Mouse (Mus musculus): ENCODE data around the gene Coro1c. TPM values are rescaled to one million over a fixed set of nuclear protein-coding genes. Genes with fewer than 3 reads are reported as not detected.

Coro1c gene
- polyA plus RNA-seq, 1 experiment from 2014 or later = 201 TPM

DNA sequence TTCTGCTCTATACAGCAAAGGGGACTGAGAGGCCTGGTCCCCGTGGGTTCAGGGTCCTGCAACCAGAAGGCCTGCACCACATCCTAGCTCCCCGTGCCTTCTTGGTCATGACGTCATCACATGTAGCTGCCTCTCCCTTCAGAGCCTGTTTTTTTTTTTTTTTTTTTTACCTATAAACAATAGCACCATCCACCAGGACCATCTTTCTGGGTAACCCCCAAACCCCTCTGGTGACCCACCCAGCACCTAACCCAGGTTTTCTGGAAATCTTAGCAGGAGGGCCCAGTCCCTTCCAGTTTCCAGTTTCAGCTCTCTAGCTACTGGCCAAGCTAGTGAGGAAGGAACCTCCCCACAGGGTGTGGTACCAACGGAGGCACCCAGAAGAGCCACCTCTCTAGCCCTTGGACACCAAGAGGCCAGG is 80.6 kb downstream of the Coro1c start:
- WGBS = 56% methylated on average over 4 of the region's 4 CpGs
- Histone ChIP-seq H3K4me2 (no peak overlapping the region), H3K4me1 (ENCODE audit: control insufficient read depth, insufficient read depth, low read length) (no peaks in the 10 kb centered on the region), H3K27me3 (ENCODE audit: control insufficient read depth, insufficient read depth, low read length) (no peaks in the 10 kb centered on the region; the same call in 1 of the 2 replicates), H3K27ac (ENCODE audit: low read depth, low read length) (no peak overlapping the region), H3K4me3 (ENCODE audit: low read depth, low read length) (no peak overlapping the region), H3K9ac (ENCODE audit: low read length) (no peak overlapping the region), H3K9me3 (ENCODE audit: control insufficient read depth, low read length) (no peaks in the 10 kb centered on the region), H3K36me3 (ENCODE audit: control insufficient read depth, insufficient read depth, low read length) (no peaks in the 10 kb centered on the region)
- no peak for ATAC-seq (ENCODE audit: low FRiP score)
- no peak for DNase-seq (ENCODE audit: low spot score, missing footprints)

DNA sequence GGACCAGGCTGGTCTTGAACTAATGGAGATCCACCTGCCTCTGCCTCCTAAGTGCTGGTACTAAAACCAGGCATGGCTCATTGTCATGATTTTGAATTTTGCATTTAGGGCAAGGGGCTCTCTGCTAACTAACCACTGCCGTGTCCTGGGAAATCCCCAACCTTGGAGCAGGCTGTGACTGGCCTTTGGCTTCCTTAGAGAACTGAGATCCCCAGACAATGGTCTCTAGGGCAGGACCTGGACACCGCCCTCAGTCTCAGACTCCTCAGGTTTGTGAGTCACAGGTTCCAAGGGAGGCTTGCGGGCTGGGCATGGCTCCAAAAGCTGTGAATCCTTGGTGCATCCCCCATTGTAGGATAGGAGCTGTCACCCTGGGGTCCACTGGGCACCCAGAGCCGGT is 81.9 kb downstream of the Coro1c start:
- H3K27me3 ChIP-seq (ENCODE audit: control insufficient read depth, insufficient read depth, low read length) = no peaks in the 10 kb centered on the region; the same call in 1 of the 2 replicates
- H3K4me3 ChIP-seq (ENCODE audit: low read depth, low read length) = no peak overlapping the region
- H3K4me1 ChIP-seq (ENCODE audit: control insufficient read depth, insufficient read depth, low read length) = no peaks in the 10 kb centered on the region
- no peak for DNase-seq (ENCODE audit: low spot score, missing footprints)
- no peaks in the 10 kb centered on the region for H3K36me3 ChIP-seq (ENCODE audit: control insufficient read depth, insufficient read depth, low read length)
- ATAC-seq (ENCODE audit: low FRiP score) = no peak
- H3K9ac ChIP-seq (ENCODE audit: low read length) = no peak overlapping the region
- H3K4me2 ChIP-seq = no peak overlapping the region
- no peak overlapping the region for H3K27ac ChIP-seq (ENCODE audit: low read depth, low read length)
- WGBS = 94% methylated on average over 4 of the region's 4 CpGs
- H3K9me3 ChIP-seq (ENCODE audit: control insufficient read depth, low read length) = no peaks in the 10 kb centered on the region

DNA sequence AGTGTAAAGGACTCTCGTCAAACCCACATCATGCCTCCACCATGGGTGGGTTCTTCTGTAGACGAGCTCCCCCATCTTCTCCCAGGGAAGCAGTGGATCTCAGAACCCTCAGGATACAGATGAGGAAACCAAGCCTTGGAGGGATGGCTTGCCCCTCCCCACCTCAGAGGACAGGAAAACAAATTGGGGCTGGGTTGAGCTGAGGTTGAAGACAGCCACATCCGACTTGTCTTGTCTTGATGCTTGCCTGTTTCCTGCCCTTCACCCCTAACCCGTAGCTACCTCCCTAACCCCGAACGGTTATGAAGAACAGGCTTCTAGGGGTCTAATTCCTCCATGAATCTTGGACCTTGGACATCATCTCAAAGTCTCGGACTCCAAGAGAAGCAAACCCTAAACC is 83.0 kb downstream of the Coro1c start:
- WGBS = 87% methylated on average over 7 of the region's 7 CpGs
- H3K4me2 ChIP-seq = no peak overlapping the region
- no peaks in the 10 kb centered on the region; the same call in 1 of the 2 replicates for H3K27me3 ChIP-seq (ENCODE audit: control insufficient read depth, insufficient read depth, low read length)
- no peak for DNase-seq (ENCODE audit: low spot score, missing footprints)
- H3K4me3 ChIP-seq (ENCODE audit: low read depth, low read length) = no peak overlapping the region
- H3K4me1 ChIP-seq (ENCODE audit: control insufficient read depth, insufficient read depth, low read length) = no peaks in the 10 kb centered on the region
- no peak overlapping the region for H3K27ac ChIP-seq (ENCODE audit: low read depth, low read length)
- H3K9me3 ChIP-seq (ENCODE audit: control insufficient read depth, low read length) = no peaks in the 10 kb centered on the region
- ATAC-seq (ENCODE audit: low FRiP score) = no peak
- H3K9ac ChIP-seq (ENCODE audit: low read length) = no peak overlapping the region
- no peaks in the 10 kb centered on the region for H3K36me3 ChIP-seq (ENCODE audit: control insufficient read depth, insufficient read depth, low read length)

DNA sequence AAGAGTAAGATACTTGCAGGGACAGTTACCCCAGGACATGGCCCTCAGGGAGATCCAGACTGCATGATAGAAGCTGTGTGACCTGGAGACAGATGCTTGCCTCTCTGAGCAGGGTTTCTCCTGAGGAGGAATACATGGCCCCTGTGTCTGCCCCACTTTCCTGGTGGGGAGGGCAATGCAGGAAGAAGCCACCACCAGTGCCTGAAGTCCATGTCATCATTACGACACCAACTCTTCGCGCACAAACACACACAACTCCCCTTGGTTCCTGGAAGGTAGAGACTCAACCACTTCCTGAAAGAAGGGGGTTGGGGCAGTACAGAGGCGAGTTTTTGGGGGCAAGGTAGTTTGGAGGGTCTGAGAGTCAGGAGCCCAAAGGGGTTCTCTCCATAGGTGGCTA is 84.3 kb downstream of the Coro1c start:
- WGBS = 86% methylated on average over 4 of the region's 4 CpGs
- Histone ChIP-seq H3K4me3 (ENCODE audit: low read depth, low read length) (no peak overlapping the region), H3K27ac (ENCODE audit: low read depth, low read length) (no peak overlapping the region), H3K9me3 (ENCODE audit: control insufficient read depth, low read length) (no peaks in the 10 kb centered on the region), H3K4me1 (ENCODE audit: control insufficient read depth, insufficient read depth, low read length) (no peaks in the 10 kb centered on the region), H3K36me3 (ENCODE audit: control insufficient read depth, insufficient read depth, low read length) (no peaks in the 10 kb centered on the region), H3K9ac (ENCODE audit: low read length) (no peak overlapping the region), H3K27me3 (ENCODE audit: control insufficient read depth, insufficient read depth, low read length) (no peaks in the 10 kb centered on the region), H3K4me2 (no peak overlapping the region)
- peak; percentile 19 for DNase-seq (ENCODE audit: low spot score, missing footprints)
- ATAC-seq (ENCODE audit: low FRiP score) = no peak

DNA sequence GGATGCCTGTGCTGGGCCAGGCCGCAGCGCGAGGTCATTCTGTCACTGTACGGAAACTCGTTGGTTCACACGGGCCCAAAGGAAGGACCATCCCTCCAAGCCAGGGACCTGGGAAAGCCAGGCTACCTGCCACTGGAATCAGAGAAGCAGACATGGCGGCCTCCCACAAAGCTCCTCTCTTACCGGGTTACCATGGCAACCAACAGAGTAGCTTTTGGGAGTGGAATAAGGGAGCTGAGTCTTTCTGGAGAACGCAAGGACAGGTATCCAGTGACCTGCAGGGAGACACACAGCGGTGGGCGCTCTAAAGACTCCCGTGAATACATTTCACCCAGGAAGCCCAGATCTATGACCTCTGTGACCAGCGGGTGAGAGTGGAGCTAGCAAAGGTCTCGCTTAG is 90.0 kb downstream of the Coro1c start:
- 65% methylated on average over 14 of the region's 14 CpGs for WGBS
- H3K9me3 ChIP-seq (ENCODE audit: control insufficient read depth, low read length) = no peaks in the 10 kb centered on the region
- H3K27me3 ChIP-seq (ENCODE audit: control insufficient read depth, insufficient read depth, low read length) = no peaks in the 10 kb centered on the region
- H3K4me2 ChIP-seq = no peak overlapping the region
- ATAC-seq (ENCODE audit: low FRiP score) (no peak), DNase-seq (ENCODE audit: low spot score, missing footprints) (no peak)
- no peak overlapping the region for H3K27ac ChIP-seq (ENCODE audit: low read depth, low read length)
- H3K4me3 ChIP-seq (ENCODE audit: low read depth, low read length) = no peak overlapping the region
- no peaks in the 10 kb centered on the region; the same call in 1 of the 2 replicates for H3K4me1 ChIP-seq (ENCODE audit: control insufficient read depth, insufficient read depth, low read length)
- H3K36me3 ChIP-seq (ENCODE audit: control insufficient read depth, insufficient read depth, low read length) = no peaks in the 10 kb centered on the region
- H3K9ac ChIP-seq (ENCODE audit: low read length) = no peak overlapping the region

DNA sequence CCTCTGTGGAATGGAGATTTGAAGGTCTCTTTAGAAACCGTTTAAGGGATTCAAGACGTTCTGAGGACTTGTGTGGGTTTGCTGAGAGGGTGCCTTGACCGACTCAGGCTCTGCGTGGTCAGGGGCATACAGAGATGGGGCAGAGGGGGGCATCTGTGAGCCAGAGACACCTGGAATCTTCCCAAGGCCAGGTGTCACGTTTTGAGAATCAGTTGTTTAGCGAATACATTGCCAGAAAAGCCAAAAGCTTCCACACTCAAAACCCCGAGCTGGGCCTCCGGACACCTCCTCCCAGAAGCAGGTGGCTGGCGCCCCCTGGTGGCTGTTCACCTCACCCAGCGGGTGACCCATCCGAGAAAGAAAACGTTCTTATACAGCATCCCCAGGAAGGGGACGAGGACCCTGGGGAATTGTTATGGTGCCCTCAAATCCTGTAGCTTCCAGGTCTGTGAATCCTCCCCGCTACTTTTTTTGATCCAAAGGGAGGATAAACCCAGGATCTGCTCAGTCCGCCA is 92.9 kb downstream of the Coro1c start:
- H3K9ac ChIP-seq (ENCODE audit: low read length) = peak overlapping the region; percentile 28; the same call in 1 of the 2 replicates
- DNase-seq (ENCODE audit: low spot score, missing footprints) = peak; percentile 99
- H3K4me1 ChIP-seq (ENCODE audit: control insufficient read depth, insufficient read depth, low read length) = no peaks in the 10 kb centered on the region; the same call in 1 of the 2 replicates
- H3K4me2 ChIP-seq = no peak overlapping the region
- H3K36me3 ChIP-seq (ENCODE audit: control insufficient read depth, insufficient read depth, low read length) = no peaks in the 10 kb centered on the region
- no peak overlapping the region for H3K4me3 ChIP-seq (ENCODE audit: low read depth, low read length)
- no peaks in the 10 kb centered on the region for H3K27me3 ChIP-seq (ENCODE audit: control insufficient read depth, insufficient read depth, low read length)
- no peaks in the 10 kb centered on the region for H3K9me3 ChIP-seq (ENCODE audit: control insufficient read depth, low read length)
- 13% methylated on average over 15 of the region's 15 CpGs for WGBS
- no peak overlapping the region for H3K27ac ChIP-seq (ENCODE audit: low read depth, low read length)
- ATAC-seq (ENCODE audit: low FRiP score) = no peak

DNA sequence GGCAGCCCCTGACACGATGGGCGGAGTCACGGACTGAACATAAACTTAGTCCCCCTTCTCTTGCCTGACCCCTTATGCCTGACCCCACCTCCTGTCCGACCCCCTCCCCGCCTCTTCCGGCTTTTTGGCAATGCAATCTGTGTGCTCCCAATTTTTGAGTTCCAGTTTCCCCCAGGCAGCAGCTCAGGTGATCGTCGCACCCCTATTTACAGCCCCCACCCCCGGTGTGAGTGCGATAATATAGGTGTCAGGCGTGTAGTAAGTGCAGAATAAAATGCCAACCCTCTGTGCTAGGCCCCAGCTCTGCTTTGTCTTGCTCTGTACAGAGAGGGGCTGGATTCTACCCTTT is 93.5 kb downstream of the Coro1c start:
- Histone ChIP-seq H3K36me3 (ENCODE audit: control insufficient read depth, insufficient read depth, low read length) (no peaks in the 10 kb centered on the region), H3K4me3 (ENCODE audit: low read depth, low read length) (no peak overlapping the region), H3K27me3 (ENCODE audit: control insufficient read depth, insufficient read depth, low read length) (no peaks in the 10 kb centered on the region), H3K4me2 (no peak overlapping the region), H3K9ac (ENCODE audit: low read length) (0 out of 2 replicates have a peak overlapping the region, but pooled peaks have one; percentile 20), H3K9me3 (ENCODE audit: control insufficient read depth, low read length) (no peaks in the 10 kb centered on the region), H3K27ac (ENCODE audit: low read depth, low read length) (no peak overlapping the region), H3K4me1 (ENCODE audit: control insufficient read depth, insufficient read depth, low read length) (no peaks in the 10 kb centered on the region; the same call in 1 of the 2 replicates)
- ATAC-seq (ENCODE audit: low FRiP score) = no peak
- peak; percentile 81 for DNase-seq (ENCODE audit: low spot score, missing footprints)
- 50% methylated on average over 11 of the region's 11 CpGs for WGBS

DNA sequence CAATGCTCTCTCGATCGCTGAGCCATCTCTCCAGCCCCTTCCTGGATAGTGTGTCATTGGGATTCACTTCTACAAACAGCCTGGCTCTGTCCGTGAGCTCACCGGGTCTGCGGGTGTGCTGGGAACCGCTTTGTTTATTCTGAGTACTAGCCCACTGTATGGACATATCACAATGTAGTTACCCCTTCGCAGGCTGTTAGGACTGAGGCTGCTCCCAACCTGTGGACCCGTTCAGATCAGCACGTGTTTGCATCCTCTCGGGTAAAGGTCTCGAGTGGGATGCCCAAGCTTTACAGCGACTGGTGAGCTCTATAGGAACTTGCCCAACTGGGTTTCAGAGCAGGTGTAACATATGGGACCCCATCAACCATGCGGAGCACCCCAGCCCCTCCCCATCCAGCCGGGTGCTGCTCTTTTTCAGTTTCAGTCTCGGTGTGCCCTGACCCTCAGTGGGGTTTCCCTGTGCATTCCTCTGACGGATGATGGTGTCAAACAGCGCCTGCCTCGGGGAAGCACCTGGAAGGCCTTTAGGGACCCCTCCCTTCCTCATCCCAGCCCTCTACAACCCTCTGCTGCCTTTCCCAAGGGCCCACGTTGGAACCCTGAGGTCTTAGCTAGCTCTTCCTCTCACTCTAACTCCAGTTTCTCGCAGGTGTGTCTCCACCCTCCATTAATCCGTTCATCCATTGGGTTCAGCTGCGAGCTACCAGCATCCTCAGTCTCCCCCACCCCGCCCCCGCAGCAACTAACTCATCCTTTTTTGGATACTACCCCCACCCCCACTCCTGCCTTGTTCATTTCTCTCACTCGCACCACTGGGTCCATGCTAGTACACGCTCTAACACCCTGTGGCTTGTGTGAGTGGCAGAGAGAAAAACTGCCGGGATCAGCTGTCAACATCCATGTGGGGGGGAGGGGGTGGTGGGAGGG is 94.2 kb downstream of the Coro1c start:
- Histone ChIP-seq H3K27me3 (ENCODE audit: control insufficient read depth, insufficient read depth, low read length) (no peaks in the 10 kb centered on the region), H3K27ac (ENCODE audit: low read depth, low read length) (no peak overlapping the region), H3K4me2 (no peak overlapping the region), H3K36me3 (ENCODE audit: control insufficient read depth, insufficient read depth, low read length) (no peaks in the 10 kb centered on the region), H3K9me3 (ENCODE audit: control insufficient read depth, low read length) (no peaks in the 10 kb centered on the region), H3K4me3 (ENCODE audit: low read depth, low read length) (no peak overlapping the region), H3K9ac (ENCODE audit: low read length) (no peak overlapping the region), H3K4me1 (ENCODE audit: control insufficient read depth, insufficient read depth, low read length) (no peaks in the 10 kb centered on the region; the same call in 1 of the 2 replicates)
- WGBS = 41% methylated on average over 27 of the region's 27 CpGs
- ATAC-seq (ENCODE audit: low FRiP score) (no peak), DNase-seq (ENCODE audit: low spot score, missing footprints) (peak; percentile 84)

DNA sequence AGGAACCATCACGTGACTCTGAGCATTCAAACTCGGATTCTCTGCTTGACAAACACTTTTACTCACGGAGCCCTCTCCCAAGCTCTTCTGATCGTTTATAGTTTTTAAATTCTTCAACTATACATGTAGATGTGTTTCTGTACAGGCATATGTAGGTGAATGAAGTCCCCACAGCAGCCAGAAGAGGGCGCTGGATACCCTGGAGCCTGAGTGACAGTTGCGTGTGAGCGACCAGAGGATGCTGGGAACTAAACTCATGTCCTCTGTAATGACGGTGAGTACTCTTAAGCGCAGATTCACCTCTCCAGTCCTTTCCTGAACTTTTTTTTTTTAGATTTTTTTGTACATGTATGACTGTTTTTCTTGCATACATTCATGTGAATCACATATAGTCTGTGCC is 95.0 kb downstream of the Coro1c start:
- H3K4me3 ChIP-seq (ENCODE audit: low read depth, low read length) = no peak overlapping the region
- ATAC-seq (ENCODE audit: low FRiP score) = no peak

More for the DNA sequence above, 95.0 kb downstream of the Coro1c start:
- 22% methylated on average over 9 of the region's 9 CpGs for WGBS
- Histone ChIP-seq H3K36me3 (ENCODE audit: control insufficient read depth, insufficient read depth, low read length) (no peaks in the 10 kb centered on the region), H3K27me3 (ENCODE audit: control insufficient read depth, insufficient read depth, low read length) (no peaks in the 10 kb centered on the region), H3K4me1 (ENCODE audit: control insufficient read depth, insufficient read depth, low read length) (no peaks in the 10 kb centered on the region; the same call in 1 of the 2 replicates), H3K9me3 (ENCODE audit: control insufficient read depth, low read length) (no peaks in the 10 kb centered on the region), H3K27ac (ENCODE audit: low read depth, low read length) (no peak overlapping the region), H3K4me2 (no peak overlapping the region), H3K9ac (ENCODE audit: low read length) (no peak overlapping the region)
- peak; percentile 80 for DNase-seq (ENCODE audit: low spot score, missing footprints)
